ENCODE assay signal across 8 mouse cellular contexts in the genomic region with DNA sequence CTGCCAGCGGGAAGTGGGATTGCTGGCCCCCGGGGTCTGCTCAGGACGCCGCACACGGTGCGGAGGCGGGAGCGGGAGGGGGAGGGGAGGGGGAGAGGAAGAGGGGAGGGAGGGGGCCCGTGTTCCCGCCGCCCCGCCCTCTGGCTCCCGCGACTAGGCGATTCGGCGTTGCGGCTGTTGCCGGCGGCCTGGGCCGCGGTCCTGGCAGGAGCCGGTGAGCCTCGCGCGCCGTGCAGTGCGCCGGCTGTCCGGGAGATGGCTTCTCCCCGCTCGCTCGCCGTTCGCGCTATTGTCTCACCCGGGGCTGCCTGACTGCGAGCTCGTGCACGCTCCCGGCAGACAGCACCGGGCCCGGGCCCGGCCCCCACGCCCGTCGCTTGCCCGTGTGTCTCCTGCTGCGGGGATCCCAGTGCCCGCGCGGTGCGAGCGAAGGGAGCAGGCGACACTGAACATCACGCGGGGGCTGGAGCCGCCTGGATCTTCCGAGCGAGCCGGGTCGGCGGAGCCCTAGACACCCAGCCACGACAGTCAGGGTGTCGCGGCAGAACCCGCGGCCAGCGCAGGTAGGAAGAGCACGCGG. TPM values are rescaled to one million over a fixed set of nuclear protein-coding genes. Genes with fewer than 3 reads are reported as not detected.
DNase-seq lines count a peak whose midpoint lies in the region; ATAC-seq lines count a peak whose summit lies in the region.

No protein-coding gene starts in this region.

- intact Hi-C loops in left cerebral cortex, postnatal 36 days (cut with DNase I): loop anchor here (5.0 to 10.0 kb wide), 2 partner anchors 41 to 259 kb away; a partner anchor contains a TSS

- DNase-seq in adrenal gland, adult 18-20 months (ENCODE audit: low spot score in 2 of 2): peak; percentile 75 to 80
- DNase-seq in embryo, embryonic 10.5 days (ENCODE audit: low spot score): peak; percentile 81
- DNase-seq in gastrocnemius, postnatal 25 days: peak; percentile 84
- DNase-seq in left cerebral cortex, postnatal 36 days (ENCODE audit: low spot score in 2 of 2): peak; percentile 76 to 80
- peak; percentile 82 for DNase-seq in mesoderm, embryonic 11.5 days (ENCODE audit: low read depth, low spot score)
- peak; percentile 77 for DNase-seq in right cerebral cortex, postnatal 25 days
- DNase-seq in urinary bladder, postnatal 4 days (ENCODE audit: low spot score in 2 of 2): peak; percentile 76 to 82

- ATAC-seq in inflammation-experienced regulatory T-cells, adult 6 months: peak; percentile 71

RNA-seq across cellular contexts. Expression of a gene that starts 0.5 kb away (rescaled TPM):
- total RNA-seq in adrenal gland, adult 18-20 months (2021): 1 to 10 TPM; 4.6 to 5.6 TPM
- 10 to 100 TPM; 10.8 to 12.0 TPM for total RNA-seq in gastrocnemius, postnatal 25 days (2021)
- under 1 TPM; 0.36 to 0.67 (median 0.61) TPM for polyA plus RNA-seq in inflammation-experienced regulatory T-cells, adult 6 months (2017; shearing (Covaris generic))
- total RNA-seq in left cerebral cortex, postnatal 36 days (2021): 10 to 100 TPM; 12.4 to 18.6 TPM

RNA-seq across cellular contexts. Expression of a gene that starts 15.6 kb away (rescaled TPM):
- total RNA-seq in adrenal gland, adult 18-20 months (2021): 10 to 100 TPM; 65.7 to 68.7 TPM
- 10 to 100 TPM; 26.6 to 29.2 TPM for total RNA-seq in gastrocnemius, postnatal 25 days (2021)
- 100 to 1,000 TPM in 1 of 3 experiments, 10 to 100 TPM in 2; 94.1 to 139 (median 98.6) TPM for polyA plus RNA-seq in inflammation-experienced regulatory T-cells, adult 6 months (2017; shearing (Covaris generic))
- 10 to 100 TPM; 63.2 to 91.1 TPM for total RNA-seq in left cerebral cortex, postnatal 36 days (2021)

Comparison
In these comparisons a context has a peak if more than half of its experiments do, and no peak if none do; other contexts are left out.
1. Peak in every context shown above with its lines: DNase-seq and ATAC-seq.